In genomic region chr3:60601686-60602085, GRCm38 (mm10) we compare ENCODE assay signal across 9 mouse cellular contexts.
A peak's percentile ranks its signal among the peaks of the same experiment; 100 is the strongest.
DNase-seq lines count a peak whose midpoint lies in the region; ATAC-seq and TF ChIP-seq lines count a peak whose summit lies in the region.
"Had no signal": no experiment of that assay in that cellular context is flagged by ENCODE, and none has a peak within 500 bp of the region (broad histone marks: within the 10 kb centered on the region; RNA-seq: fewer than 3 reads in every experiment).

No protein-coding gene starts in this region.

- TF ChIP-seq CTCF in bone marrow macrophage, adult 2 months (IDR thresholded peaks at IDR 0.05; ENCODE audit: low read depth, low read length): peak; percentile 63; the same call in 1 of the 2 replicates

- DNase-seq in heart, postnatal 14 days: peak; percentile 76 to 85
- peak; percentile 75 to 92 for DNase-seq in kidney, postnatal 36 days
- peak; percentile 66 for DNase-seq in ovary, postnatal 36 days (ENCODE audit: low spot score)
- peak; percentile 82 for DNase-seq in thymus, postnatal 4 days

- no peak for TF ChIP-seq POLR2A in bone marrow macrophage, adult 2 months (IDR thresholded peaks at IDR 0.05; ENCODE audit: borderline replicate concordance, low read depth, low read length)

- no peaks in the 10 kb centered on the region for H3K27me3 ChIP-seq in lung, embryonic 15.5 days
- H3K27me3 ChIP-seq: embryonic facial prominence, embryonic 15.5 days had no signal

- H3K4me3 ChIP-seq in bone marrow macrophage, adult 2 months (ENCODE audit: insufficient read depth, low read length): no peak overlapping the region
- H3K4me3 ChIP-seq in lung, embryonic 15.5 days: no peak overlapping the region
- H3K4me3 ChIP-seq: embryonic facial prominence, embryonic 15.5 days had no signal

- H3K4me1 ChIP-seq in bone marrow macrophage, adult 2 months (ENCODE audit: control insufficient read depth, insufficient read depth, low read length): peaks cover 6% of the 10 kb centered on the region
- H3K4me1 ChIP-seq in lung, embryonic 15.5 days: no peaks in the 10 kb centered on the region; the same call in 1 of the 2 replicates

- no peak overlapping the region for H3K4me2 ChIP-seq in lung, embryonic 15.5 days
- H3K4me2 ChIP-seq: embryonic facial prominence, embryonic 15.5 days had no signal

- no peaks in the 10 kb centered on the region for H3K9me3 ChIP-seq in lung, embryonic 15.5 days
- H3K9me3 ChIP-seq: embryonic facial prominence, embryonic 15.5 days had no signal

- peak; percentile 60 for ATAC-seq in CD4-positive, CD25-positive, alpha-beta regulatory T cell, adult 4 months
- ATAC-seq in erythroblast, adult 5-6 weeks (replicated peaks; ENCODE audit: low FRiP score, poor library complexity, severe bottlenecking): peak; percentile 82
- ATAC-seq in lung, embryonic 15.5 days (ENCODE audit: borderline replicate concordance, extremely low read depth, low FRiP score, low TSS enrichment): 0 out of 2 replicates have a peak, but pooled peaks have one; percentile 41

- no peak overlapping the region for H3K9ac ChIP-seq in lung, embryonic 15.5 days
- H3K9ac ChIP-seq: embryonic facial prominence, embryonic 15.5 days had no signal

- no peak overlapping the region for H3K27ac ChIP-seq in bone marrow macrophage, adult 2 months (ENCODE audit: insufficient read depth, low read depth, low read length)
- no peak overlapping the region for H3K27ac ChIP-seq in lung, embryonic 15.5 days
- H3K27ac ChIP-seq: embryonic facial prominence, embryonic 15.5 days had no signal

- H3K36me3 ChIP-seq in lung, embryonic 15.5 days: peaks cover 3% of the 10 kb centered on the region; the same call in 1 of the 2 replicates
- H3K36me3 ChIP-seq: embryonic facial prominence, embryonic 15.5 days had no signal

- WGBS in lung, embryonic 15.5 days: 17% methylated on average over 4 of the region's 4 CpGs

- intact Hi-C loops in heart, postnatal 14 days (cut with DNase I): loop anchor here (5.0 to 10.0 kb wide), 3 partner anchors 84 to 197 kb away; no protein-coding TSS in a partner anchor
